Mouse (Mus musculus): ENCODE measurements around the gene Tmem236.

- TF ChIP-seq CTCF (IDR thresholded peaks at IDR 0.05; ENCODE audit: borderline replicate concordance, control insufficient read depth, extremely low read depth, insufficient read depth, low read length, poor library complexity) (no peak), POLR2A (IDR thresholded peaks at IDR 0.05; ENCODE audit: control insufficient read depth, extremely low read depth, insufficient read depth, low read length, poor library complexity) (no peak)
Measured at GRCm38 (mm10) chr2:14235319-14235718, 61.0 kb downstream of the Tmem236 start.
